Mouse (Mus musculus): Measurements from ENCODE around the gene Galnt3.

GRCm38 (mm10) chr2:66165025-66165424, 40.2 kb upstream of the Galnt3 start:
- TF ChIP-seq EP300 (IDR thresholded peaks at IDR 0.05; ENCODE audit: insufficient read depth, low read depth, low read length) = no peak
- no peak for TF ChIP-seq POLR2A (IDR thresholded peaks at IDR 0.05; ENCODE audit: insufficient read depth, low read depth, low read length)
- no peak for TF ChIP-seq CTCF (IDR thresholded peaks at IDR 0.05)
